Mouse (Mus musculus) limb, embryonic 15.5 days (tissue): ENCODE measurements around the gene Ankrd33b. TPM values are rescaled to one million over a fixed set of nuclear protein-coding genes. Genes with fewer than 3 reads are reported as not detected.

Experiments
- ATAC-seq: fragments of 200-750 bp; cut with Nextera tagmentation; 2 replicates; pipeline ENCODE4 v1.8.0; 2017; ENCODE audit warnings: low read depth, moderate TSS enrichment; ENCODE audit not compliant: insufficient number of reproducible peaks, low FRiP score, low TSS enrichment
- H3K27ac ChIP-seq: fragments of 300-500 bp; sonication (generic); 2 replicates; pipeline ENCODE4 v1.5.1; 2015; ENCODE audit warnings: moderate library complexity, mild to moderate bottlenecking, inconsistent platforms
- H3K27me3 ChIP-seq: fragments of 300-500 bp; sonication (generic); 2 replicates; pipeline ENCODE4 v1.6.1; 2015; ENCODE audit warnings: inconsistent platforms
- H3K36me3 ChIP-seq: fragments of 300-500 bp; sonication (generic); 2 replicates; pipeline ENCODE4 v1.6.1; 2015; ENCODE audit warnings: inconsistent platforms
- H3K4me1 ChIP-seq: fragments of 300-500 bp; sonication (generic); 2 replicates; pipeline ENCODE4 v1.6.1; 2015; ENCODE audit warnings: inconsistent platforms
- H3K4me2 ChIP-seq: fragments of 300-500 bp; sonication (generic); 2 replicates; pipeline ENCODE4 v1.6.1; 2015; ENCODE audit warnings: mild to moderate bottlenecking, inconsistent platforms
- H3K4me3 ChIP-seq: fragments of 300-500 bp; sonication (generic); 2 replicates; pipeline ENCODE4 v1.5.1; 2015; ENCODE audit warnings: mild to moderate bottlenecking, inconsistent platforms
- H3K9ac ChIP-seq: fragments of 300-500 bp; sonication (generic); 2 replicates; pipeline ENCODE4 v1.6.1; 2015; ENCODE audit warnings: inconsistent platforms
- H3K9me3 ChIP-seq: fragments of 300-500 bp; sonication (generic); 2 replicates; pipeline ENCODE4 v1.6.1; 2016; ENCODE audit warnings: inconsistent platforms
- WGBS: fragments of 180-500 bp; shearing (Covaris S2); methylation state at CpG from one replicate; pipeline ENCODE4 v1.1.7; 2015; 5-methylcytosine and 5-hydroxymethylcytosine counted together
- polyA plus RNA-seq: library from polyadenylated mRNA; unstranded; fragments of >200 nt; fragmentation: Nextera tagmentation; extraction: Ambion mirVana; gene quantifications from 2 replicates; pipeline ENCODE4 v1.2.1, GENCODE M21; 2015

The Ankrd33b gene
- polyA plus RNA-seq, 1 experiment from 2014 or later = 0.61 TPM

DNA sequence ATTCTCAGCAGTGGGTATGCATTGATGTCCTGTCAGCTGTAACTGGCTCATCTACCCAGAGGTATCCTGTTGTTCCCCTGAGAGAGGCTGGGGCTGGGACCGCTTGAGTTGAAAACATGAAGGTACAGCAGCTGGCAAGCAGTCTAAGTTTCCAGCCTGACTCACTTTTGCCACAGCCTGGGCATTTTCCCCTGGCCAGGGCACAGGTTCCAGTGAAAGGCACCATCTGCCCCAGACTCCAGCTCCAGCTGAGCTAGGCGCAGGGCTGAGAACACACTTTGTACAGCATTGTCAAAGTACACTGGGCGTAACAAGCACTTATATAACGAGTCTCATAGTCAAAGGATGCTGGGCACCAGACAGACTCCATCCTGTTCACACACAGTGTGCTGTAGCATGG lies 113.6 kb downstream of the Ankrd33b start:
- H3K27ac ChIP-seq = peak overlapping the region; percentile 19; the same call in 1 of the 2 replicates
- H3K4me2 ChIP-seq = no peak overlapping the region
- ATAC-seq = no peak
- 78% methylated on average over 4 of the region's 4 CpGs for WGBS
- H3K9ac ChIP-seq = no peak overlapping the region
- H3K4me3 ChIP-seq = no peak overlapping the region
- no peaks in the 10 kb centered on the region for H3K36me3 ChIP-seq
- H3K27me3 ChIP-seq = no peaks in the 10 kb centered on the region
- H3K9me3 ChIP-seq = no peaks in the 10 kb centered on the region
- peaks cover 27% of the 10 kb centered on the region for H3K4me1 ChIP-seq

DNA sequence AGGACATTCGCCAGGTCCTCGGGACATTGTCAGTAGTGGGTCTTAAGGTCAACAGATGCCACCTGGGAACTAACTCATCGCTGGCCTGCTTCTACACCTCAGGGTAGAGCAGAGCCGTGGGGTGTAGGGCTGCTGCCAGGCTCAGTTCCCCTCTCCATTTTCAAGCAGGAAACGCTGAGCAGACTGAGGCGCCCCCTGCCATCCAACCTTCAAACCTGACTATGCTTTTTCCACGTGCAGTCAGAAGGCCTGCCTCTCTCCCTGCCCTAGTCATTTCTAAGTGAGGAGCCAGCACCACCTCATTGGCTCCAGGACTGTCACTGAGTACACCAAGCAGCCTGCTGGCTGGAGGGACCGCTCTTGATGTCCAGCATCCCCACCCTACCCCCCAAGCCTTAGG lies 114.1 kb downstream of the Ankrd33b start:
- ATAC-seq = no peak
- peaks cover 30% of the 10 kb centered on the region for H3K4me1 ChIP-seq

DNA sequence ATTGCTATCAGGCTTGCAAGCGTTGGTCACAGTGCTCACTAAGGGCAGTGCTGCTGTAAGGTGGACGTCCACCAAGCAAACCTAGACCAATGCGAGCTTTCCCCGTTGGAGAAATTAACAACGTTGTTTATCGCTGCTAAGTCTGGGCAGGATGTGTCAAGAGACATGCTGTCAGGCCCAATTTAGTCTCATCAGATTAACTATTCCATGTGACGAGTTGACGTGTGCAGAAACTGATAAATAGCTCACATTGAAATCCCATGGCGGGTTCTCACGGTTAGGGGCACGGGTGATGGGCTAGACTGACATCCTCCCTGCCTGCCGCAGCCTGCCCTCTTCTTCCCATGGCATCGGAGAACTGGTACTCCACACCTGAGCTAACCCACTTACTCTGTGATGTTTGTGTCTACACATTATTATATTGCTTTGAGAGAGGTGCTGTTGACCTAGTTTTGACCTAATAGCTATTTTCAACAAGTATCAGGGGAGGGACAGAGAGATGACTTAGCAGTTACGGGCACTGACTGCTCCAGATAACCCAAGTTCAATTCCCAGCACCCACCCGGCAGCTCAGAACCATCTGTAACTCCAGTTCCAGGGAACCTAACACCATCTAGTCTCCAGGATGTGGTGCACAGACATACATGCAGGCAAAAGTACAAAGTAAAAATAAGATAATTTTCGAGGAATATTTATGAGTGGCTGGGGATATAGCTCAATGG lies 114.8 kb downstream of the Ankrd33b start:
- H3K36me3 ChIP-seq = no peaks in the 10 kb centered on the region
- no peaks in the 10 kb centered on the region for H3K9me3 ChIP-seq
- 0 out of 2 replicates have a peak overlapping the region, but pooled peaks have one; percentile 19 for H3K27ac ChIP-seq
- no peak for ATAC-seq
- H3K4me2 ChIP-seq = no peak overlapping the region
- peaks cover 30% of the 10 kb centered on the region for H3K4me1 ChIP-seq
- no peak overlapping the region for H3K4me3 ChIP-seq
- H3K9ac ChIP-seq = no peak overlapping the region
- 86% methylated on average over 16 of the region's 16 CpGs for WGBS
- H3K27me3 ChIP-seq = no peaks in the 10 kb centered on the region

More for the DNA sequence above, 114.1 kb downstream of the Ankrd33b start:
- Histone ChIP-seq H3K4me3 (no peak overlapping the region), H3K27me3 (no peaks in the 10 kb centered on the region), H3K4me2 (no peak overlapping the region), H3K27ac (peak overlapping the region; percentile 19; the same call in 1 of the 2 replicates), H3K36me3 (no peaks in the 10 kb centered on the region), H3K9me3 (no peaks in the 10 kb centered on the region), H3K9ac (no peak overlapping the region)
- WGBS = 69% methylated on average over 8 of the region's 8 CpGs

DNA sequence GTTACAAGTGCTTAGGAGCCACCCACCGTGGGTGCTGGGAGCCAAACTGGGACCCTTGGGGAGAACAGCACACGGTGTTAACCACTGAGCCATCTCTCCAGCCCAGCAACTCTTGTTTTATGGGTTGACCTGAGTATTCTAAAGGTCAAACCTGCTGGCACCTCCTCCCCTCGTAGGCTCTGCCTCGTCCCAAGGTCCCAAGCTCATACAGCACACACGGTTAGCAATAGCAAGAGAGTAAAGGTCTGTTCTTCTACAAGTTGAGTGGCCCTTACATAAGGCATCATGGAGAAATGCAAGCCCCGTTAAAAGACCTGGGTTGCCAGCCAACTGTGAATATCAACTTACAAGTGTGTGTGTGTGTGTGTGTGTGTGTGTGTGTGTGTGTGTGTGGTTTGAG lies 116.3 kb downstream of the Ankrd33b start:
- no peak overlapping the region for H3K9ac ChIP-seq
- no peak overlapping the region for H3K4me3 ChIP-seq
- peaks cover 45% of the 10 kb centered on the region for H3K4me1 ChIP-seq
- no peak for ATAC-seq
- no peak overlapping the region for H3K27ac ChIP-seq
- no peaks in the 10 kb centered on the region for H3K36me3 ChIP-seq
- H3K27me3 ChIP-seq = no peaks in the 10 kb centered on the region
- WGBS = 66% methylated on average over 6 of the region's 6 CpGs
- H3K4me2 ChIP-seq = no peak overlapping the region
- no peaks in the 10 kb centered on the region for H3K9me3 ChIP-seq

DNA sequence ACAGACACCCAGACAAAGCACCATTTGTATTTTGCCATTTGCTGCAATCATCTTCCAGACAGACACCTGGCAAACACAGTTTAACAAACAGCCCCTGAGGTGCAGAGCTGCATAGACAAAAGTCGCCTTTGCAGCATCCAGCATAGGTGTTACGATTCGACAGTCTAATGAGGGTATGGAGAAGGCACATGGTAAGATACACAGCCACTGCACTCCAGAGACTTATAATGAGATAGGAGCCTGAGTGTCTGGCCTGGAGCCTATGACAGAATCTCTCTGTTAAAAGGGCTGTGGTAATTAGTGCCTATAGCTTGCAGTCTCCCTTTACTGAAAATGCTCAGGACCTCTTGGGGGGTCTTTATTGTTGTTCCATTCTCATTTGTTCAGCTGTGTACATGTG lies 116.8 kb downstream of the Ankrd33b start:
- Histone ChIP-seq H3K4me3 (no peak overlapping the region), H3K27ac (no peak overlapping the region), H3K36me3 (no peaks in the 10 kb centered on the region), H3K9ac (no peak overlapping the region), H3K27me3 (no peaks in the 10 kb centered on the region), H3K4me1 (peaks cover 48% of the 10 kb centered on the region), H3K9me3 (no peaks in the 10 kb centered on the region), H3K4me2 (no peak overlapping the region)
- WGBS = 56% methylated on average over 3 of the region's 3 CpGs
- ATAC-seq = no peak

DNA sequence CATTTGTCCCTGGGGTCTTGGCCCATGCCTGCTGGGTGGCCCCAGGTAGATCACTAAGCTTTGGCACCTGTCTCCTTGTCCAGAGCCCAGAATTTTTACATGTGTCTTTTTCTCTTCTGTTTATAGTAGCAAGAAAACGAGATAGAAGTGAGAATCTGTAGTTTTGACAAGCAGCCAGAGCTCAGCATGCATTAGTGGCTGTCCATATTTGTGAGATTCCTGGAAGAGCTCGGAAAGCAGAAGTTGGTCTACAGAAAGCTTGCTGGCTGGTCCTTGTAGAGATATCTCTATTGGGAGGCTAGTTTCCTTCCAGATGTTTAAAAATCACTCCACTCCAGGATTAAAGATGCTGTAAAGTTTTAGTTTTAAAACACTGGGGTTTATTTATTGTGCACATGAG lies 117.5 kb downstream of the Ankrd33b start:
- no peaks in the 10 kb centered on the region for H3K27me3 ChIP-seq
- peaks cover 48% of the 10 kb centered on the region for H3K4me1 ChIP-seq
- no peak for ATAC-seq
- H3K4me3 ChIP-seq = no peak overlapping the region
- WGBS = 38% methylated on average over 2 of the region's 2 CpGs
- H3K27ac ChIP-seq = 0 out of 2 replicates have a peak overlapping the region, but pooled peaks have one; percentile 13
- H3K36me3 ChIP-seq = no peaks in the 10 kb centered on the region
- H3K4me2 ChIP-seq = no peak overlapping the region
- no peak overlapping the region for H3K9ac ChIP-seq
- no peaks in the 10 kb centered on the region for H3K9me3 ChIP-seq

DNA sequence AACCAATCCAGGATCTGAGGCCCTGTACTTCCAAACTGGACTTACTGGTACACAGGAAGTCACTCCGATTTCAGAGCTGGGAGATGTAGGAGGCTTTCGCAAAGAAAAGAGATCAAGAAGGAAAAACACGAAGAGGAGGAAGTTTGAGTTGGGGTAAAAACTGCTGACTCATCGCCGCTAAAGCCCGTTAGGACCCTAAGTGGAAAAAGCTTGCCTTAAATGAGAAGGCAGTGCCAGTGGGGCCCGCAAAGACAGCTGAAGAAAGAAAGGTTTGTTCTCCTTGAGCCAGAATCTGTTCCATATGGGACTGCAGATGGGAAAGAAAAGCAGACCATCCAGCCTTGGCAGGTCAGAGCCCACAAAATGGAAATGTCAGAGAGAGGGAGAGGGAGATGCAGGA lies 118.6 kb downstream of the Ankrd33b start:
- H3K4me3 ChIP-seq = no peak overlapping the region
- no peak for ATAC-seq

DNA sequence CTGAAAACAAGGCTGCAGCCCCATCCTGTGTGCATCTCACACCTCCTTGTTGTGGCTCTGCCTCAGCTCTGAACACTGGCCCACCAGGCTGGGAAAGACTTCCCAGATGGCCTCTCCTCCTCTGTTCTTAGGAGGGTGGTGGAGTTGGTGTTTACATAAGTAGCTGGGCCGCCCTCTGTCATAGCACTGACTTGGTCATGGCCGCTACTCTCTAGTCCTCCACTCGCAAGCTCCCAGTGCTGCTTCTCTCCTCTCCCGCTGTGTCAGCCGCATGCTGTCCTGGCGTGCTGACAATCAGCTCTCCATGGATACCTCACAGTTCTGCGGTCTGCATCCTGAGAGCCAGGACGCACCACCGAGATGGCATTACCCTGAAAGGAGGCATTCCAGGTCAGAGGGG lies 120.5 kb downstream of the Ankrd33b start:
- peaks cover 48% of the 10 kb centered on the region for H3K4me1 ChIP-seq
- peaks cover 20% of the 10 kb centered on the region for H3K36me3 ChIP-seq
- no peak overlapping the region for H3K4me2 ChIP-seq
- no peak overlapping the region for H3K4me3 ChIP-seq
- no peak for ATAC-seq
- no peaks in the 10 kb centered on the region for H3K9me3 ChIP-seq
- H3K27ac ChIP-seq = no peak overlapping the region
- WGBS = 71% methylated on average over 9 of the region's 9 CpGs
- no peak overlapping the region for H3K9ac ChIP-seq
- H3K27me3 ChIP-seq = no peaks in the 10 kb centered on the region

More for the DNA sequence above, 118.6 kb downstream of the Ankrd33b start:
- WGBS = 40% methylated on average over 7 of the region's 7 CpGs
- no peak overlapping the region for H3K9ac ChIP-seq
- peak overlapping the region; percentile 62 for H3K27ac ChIP-seq
- H3K9me3 ChIP-seq = no peaks in the 10 kb centered on the region
- H3K4me1 ChIP-seq = peaks cover 48% of the 10 kb centered on the region
- H3K36me3 ChIP-seq = 0 out of 2 replicates have a peak, but pooled peaks cover 3% of the 10 kb centered on the region
- H3K4me2 ChIP-seq = no peak overlapping the region
- no peaks in the 10 kb centered on the region for H3K27me3 ChIP-seq

DNA sequence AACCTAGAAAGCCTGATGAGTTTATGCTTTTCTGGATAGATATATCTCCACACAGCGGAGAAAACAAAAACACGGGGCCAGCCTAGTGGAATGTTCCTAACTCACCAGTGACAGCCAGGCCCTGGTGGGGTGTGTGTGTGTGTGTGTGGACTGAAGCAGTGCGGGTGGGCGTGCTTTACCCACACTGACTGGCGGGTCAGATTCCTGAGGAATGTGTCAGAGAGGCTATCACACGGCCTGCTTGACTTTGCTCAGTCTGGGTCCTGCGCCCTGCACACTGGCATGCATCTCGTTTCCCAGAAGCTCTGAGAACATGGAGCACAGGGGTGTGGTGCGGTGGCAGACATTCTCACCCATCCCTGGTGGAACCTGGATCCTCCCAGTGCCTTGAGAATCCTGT lies 121.6 kb downstream of the Ankrd33b start:
- Histone ChIP-seq H3K4me3 (no peak overlapping the region), H3K9ac (no peak overlapping the region), H3K4me2 (no peak overlapping the region), H3K4me1 (peaks cover 46% of the 10 kb centered on the region), H3K27me3 (no peaks in the 10 kb centered on the region), H3K36me3 (peaks cover 31% of the 10 kb centered on the region), H3K27ac (no peak overlapping the region), H3K9me3 (no peaks in the 10 kb centered on the region)
- WGBS = 66% methylated on average over 9 of the region's 9 CpGs
- no peak for ATAC-seq

DNA sequence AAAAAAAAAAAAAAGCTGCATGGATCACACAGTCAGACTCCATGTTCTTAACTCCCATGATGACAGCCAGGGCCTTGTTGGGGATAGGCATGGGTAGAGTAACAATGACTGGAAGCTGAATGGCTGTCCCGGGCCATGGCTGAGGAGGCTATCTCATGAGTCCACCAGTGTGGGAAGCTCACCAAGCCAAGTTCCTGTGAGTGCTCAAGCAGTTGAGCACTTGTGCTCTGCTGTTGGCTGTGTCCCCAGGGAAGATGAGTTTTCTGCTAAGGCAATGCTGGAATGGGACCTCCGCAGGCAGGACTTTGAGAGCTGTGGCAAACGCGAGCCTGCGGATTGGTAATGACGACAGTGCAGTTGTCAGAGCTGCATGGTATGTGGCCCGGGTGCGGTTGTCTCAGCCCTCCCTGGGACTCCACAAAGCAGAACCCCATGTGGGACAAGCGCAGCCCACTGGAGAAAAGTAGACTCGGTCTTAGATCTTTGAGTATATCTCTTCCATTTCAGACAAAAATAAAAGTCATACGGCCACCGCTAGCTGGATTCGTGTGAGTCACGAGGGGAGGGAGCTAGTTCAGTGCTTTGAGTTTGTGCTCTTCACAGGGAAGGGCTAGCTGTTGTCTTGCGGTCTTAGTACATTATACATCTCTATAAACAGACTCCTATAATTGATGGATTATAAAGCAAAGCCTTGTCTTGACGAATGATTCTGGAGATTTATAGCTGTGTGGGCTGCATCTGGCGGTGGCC lies 122.7 kb downstream of the Ankrd33b start:
- no peak overlapping the region for H3K9ac ChIP-seq
- no peaks in the 10 kb centered on the region for H3K9me3 ChIP-seq
- 89% methylated on average over 17 of the region's 17 CpGs for WGBS
- H3K27me3 ChIP-seq = no peaks in the 10 kb centered on the region
- no peak overlapping the region for H3K27ac ChIP-seq
- no peak for ATAC-seq
- no peak overlapping the region for H3K4me2 ChIP-seq
- H3K36me3 ChIP-seq = peaks cover 41% of the 10 kb centered on the region
- peaks cover 36% of the 10 kb centered on the region for H3K4me1 ChIP-seq
- no peak overlapping the region for H3K4me3 ChIP-seq

DNA sequence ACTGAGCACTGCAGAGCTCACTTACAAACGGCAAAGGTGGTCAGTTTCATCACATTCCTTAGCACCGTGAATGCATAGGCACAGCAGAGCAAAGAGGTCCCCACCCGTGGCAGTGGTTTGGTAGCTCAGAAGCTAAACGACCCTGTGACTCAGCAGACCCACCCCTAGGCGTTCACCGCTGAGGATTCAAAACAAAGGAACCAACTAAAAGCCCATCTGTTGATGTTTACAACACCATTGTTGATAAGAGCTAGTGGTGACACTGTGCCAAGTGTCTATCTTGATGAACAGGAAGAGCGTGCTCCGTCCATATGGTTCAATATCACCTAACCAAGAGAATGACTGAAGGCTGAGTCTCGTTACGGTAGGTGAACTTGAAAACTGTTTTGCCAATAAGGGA lies 124.3 kb downstream of the Ankrd33b start:
- no peak overlapping the region for H3K9ac ChIP-seq
- H3K27me3 ChIP-seq = no peaks in the 10 kb centered on the region
- H3K4me1 ChIP-seq = peaks cover 24% of the 10 kb centered on the region
- H3K9me3 ChIP-seq = no peaks in the 10 kb centered on the region
- no peak overlapping the region for H3K4me2 ChIP-seq
- H3K4me3 ChIP-seq = no peak overlapping the region
- no peak overlapping the region for H3K27ac ChIP-seq
- peaks cover 46% of the 10 kb centered on the region for H3K36me3 ChIP-seq
- no peak for ATAC-seq
- 76% methylated on average over 10 of the region's 10 CpGs for WGBS
